Mouse (Mus musculus) hindbrain, embryonic 16.5 days (tissue): ENCODE measurements around the gene Gmds. TPM values are rescaled to one million over a fixed set of nuclear protein-coding genes. Genes with fewer than 3 reads are reported as not detected.

Experiments used
- ATAC-seq: fragments of 200-750 bp; cut with Nextera tagmentation; 2 replicates; pipeline ENCODE4 v1.8.0; 2017; ENCODE audit warnings: moderate TSS enrichment, moderate library complexity
- H3K27ac ChIP-seq: fragments of 300-500 bp; sonication (generic); 2 replicates; pipeline ENCODE4 v1.5.1; 2014; ENCODE audit warnings: low read depth, mild to moderate bottlenecking, control low read depth, low read length, moderate library complexity
- H3K27me3 ChIP-seq: fragments of 300-500 bp; sonication (generic); replicated peaks from 2 replicates; pipeline ENCODE4 v1.6.1; 2014; ENCODE audit warnings: low read length; ENCODE audit not compliant: control insufficient read depth, insufficient read depth
- H3K36me3 ChIP-seq: fragments of 300-500 bp; sonication (generic); 2 replicates; pipeline ENCODE4 v1.6.1; 2014; ENCODE audit warnings: mild to moderate bottlenecking, low read length, moderate library complexity, mixed read lengths; ENCODE audit not compliant: control insufficient read depth, insufficient read depth
- H3K4me1 ChIP-seq: fragments of 300-500 bp; sonication (generic); 2 replicates; pipeline ENCODE4 v1.6.1; 2014; ENCODE audit warnings: low read depth, low read length; ENCODE audit not compliant: control insufficient read depth, insufficient read depth
- H3K4me2 ChIP-seq: fragments of 300-500 bp; sonication (generic); 2 replicates; pipeline ENCODE4 v1.6.1; 2014; ENCODE audit warnings: mild to moderate bottlenecking, low read length, control low read depth, moderate library complexity
- H3K4me3 ChIP-seq: fragments of 300-500 bp; sonication (generic); 2 replicates; pipeline ENCODE4 v1.5.1; 2014; ENCODE audit warnings: mild to moderate bottlenecking, low read length, control low read depth, moderate library complexity
- H3K9ac ChIP-seq: fragments of 300-500 bp; sonication (generic); 2 replicates; pipeline ENCODE4 v1.6.1; 2014; ENCODE audit warnings: low read depth, mild to moderate bottlenecking, control low read depth, low read length, moderate library complexity
- H3K9me3 ChIP-seq: fragments of 300-500 bp; sonication (generic); 2 replicates; pipeline ENCODE4 v1.6.1; 2014; ENCODE audit warnings: mild to moderate bottlenecking, low read length, moderate library complexity; ENCODE audit not compliant: control insufficient read depth
- WGBS: fragments of 180-500 bp; shearing (Covaris S2); extraction: QIAGEN DNeasy Blood & Tissue Kit; methylation state at CpG from one replicate; pipeline ENCODE4 v1.1.7; 2014; 5-methylcytosine and 5-hydroxymethylcytosine counted together
- polyA plus RNA-seq: library from polyadenylated mRNA; unstranded; fragments of >200 nt; fragmentation: Nextera tagmentation; extraction: Ambion mirVana; gene quantifications from 2 replicates; pipeline ENCODE4 v1.2.1, GENCODE M21; 2015

Gene Gmds
- polyA plus RNA-seq, 1 experiment from 2014 or later: 38.2 TPM

DNA sequence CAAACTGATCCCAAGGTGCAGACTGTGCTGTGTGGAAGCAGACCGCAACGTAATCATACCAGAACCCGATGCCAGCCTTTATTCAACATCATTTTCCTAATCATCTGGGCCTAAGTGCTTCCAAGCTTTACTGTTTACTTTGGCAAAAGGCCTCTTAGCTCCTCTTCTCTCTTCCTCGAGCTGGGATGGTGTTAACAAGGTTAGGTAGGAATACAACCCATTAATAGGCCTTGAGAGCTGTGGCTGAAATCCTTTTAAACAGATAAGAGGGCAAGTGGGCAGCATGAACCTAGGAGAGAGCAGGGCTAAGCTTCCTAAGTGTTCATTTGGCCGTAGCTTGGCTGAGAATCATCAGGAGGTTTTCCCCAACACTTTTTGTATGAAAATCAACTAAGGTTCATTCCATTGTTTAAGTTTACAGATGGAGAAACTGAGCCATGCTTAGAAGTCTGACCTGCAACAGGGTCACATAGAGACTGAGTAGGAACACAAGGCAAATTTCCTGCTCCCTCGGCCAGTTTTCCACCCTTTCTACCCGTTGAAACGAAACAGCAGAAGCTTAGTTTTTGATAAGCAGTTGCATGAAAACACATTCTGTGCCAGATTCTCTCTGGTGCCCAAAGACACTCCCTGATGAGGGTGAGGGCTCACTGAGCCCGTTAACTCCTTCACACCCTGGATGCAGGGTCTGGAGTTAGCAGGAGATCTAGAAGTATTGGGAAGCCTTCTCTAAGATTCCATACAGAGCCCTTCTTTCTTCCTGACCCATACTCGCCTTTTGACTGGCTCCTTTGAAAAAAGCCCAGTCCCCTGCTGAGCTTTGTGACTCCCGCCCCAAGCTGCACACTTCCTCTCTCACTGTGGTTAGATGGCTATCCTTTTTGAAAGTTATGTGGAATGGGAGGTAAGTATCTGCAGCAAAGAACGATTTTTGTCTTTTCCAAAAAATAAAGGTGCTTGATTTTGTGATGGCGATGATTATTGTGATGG is 379.9 kb downstream of the Gmds start:
- Histone ChIP-seq H3K36me3 (no peaks in the 10 kb centered on the region), H3K27me3 (no peaks in the 10 kb centered on the region), H3K4me3 (no peak overlapping the region), H3K4me2 (no peak overlapping the region), H3K9ac (no peak overlapping the region), H3K27ac (no peak overlapping the region), H3K4me1 (no peaks in the 10 kb centered on the region; the same call in 1 of the 2 replicates), H3K9me3 (no peaks in the 10 kb centered on the region)
- 55% methylated on average over 13 of the region's 13 CpGs for WGBS
- no peak for ATAC-seq

DNA sequence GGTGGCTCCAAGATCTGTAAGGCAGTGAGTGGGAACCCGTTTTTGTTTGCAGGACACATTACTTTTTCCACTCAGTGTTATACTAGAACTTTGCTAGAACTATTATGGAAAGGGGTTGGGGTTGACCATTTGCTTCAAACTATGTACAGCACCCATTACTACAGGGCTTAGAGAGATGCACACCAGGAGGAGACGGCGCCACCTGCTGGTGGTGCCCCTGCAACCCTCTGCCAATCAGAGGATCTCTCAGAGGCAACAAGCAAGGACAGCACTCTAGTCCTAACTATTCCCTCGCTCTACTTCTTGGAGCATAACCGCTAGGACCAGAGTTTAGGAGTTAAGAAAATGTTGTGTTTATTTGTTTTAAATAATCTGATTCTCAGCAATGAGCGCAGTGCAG is 382.0 kb downstream of the Gmds start:
- H3K36me3 ChIP-seq: no peaks in the 10 kb centered on the region
- H3K27me3 ChIP-seq: no peaks in the 10 kb centered on the region
- H3K4me1 ChIP-seq: no peaks in the 10 kb centered on the region; the same call in 1 of the 2 replicates
- H3K4me3 ChIP-seq: no peak overlapping the region
- no peaks in the 10 kb centered on the region for H3K9me3 ChIP-seq
- WGBS: 78% methylated on average over 6 of the region's 6 CpGs
- H3K4me2 ChIP-seq: no peak overlapping the region
- H3K9ac ChIP-seq: no peak overlapping the region
- no peak overlapping the region for H3K27ac ChIP-seq
- no peak for ATAC-seq

DNA sequence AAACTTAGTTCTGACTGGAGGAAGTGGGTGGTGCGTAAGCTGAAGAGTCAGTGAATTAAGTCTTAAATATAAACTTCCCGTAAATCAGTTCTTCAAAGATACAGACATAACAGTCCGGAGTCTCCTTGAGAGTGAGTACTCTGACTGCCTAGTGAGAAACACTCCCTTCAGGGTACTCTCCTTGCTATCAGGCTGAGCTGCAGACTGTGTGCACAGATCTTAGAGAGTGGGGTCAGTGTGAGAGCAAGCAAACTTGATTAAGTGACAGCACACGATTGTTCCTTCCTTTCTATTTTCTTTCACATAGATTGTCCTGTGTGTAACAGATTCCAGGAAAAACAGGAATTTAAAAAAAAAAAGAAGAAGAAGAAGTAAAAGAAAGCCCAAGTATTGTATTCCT is 382.4 kb downstream of the Gmds start:
- H3K36me3 ChIP-seq: no peaks in the 10 kb centered on the region
- H3K9me3 ChIP-seq: no peaks in the 10 kb centered on the region
- no peak overlapping the region for H3K27ac ChIP-seq
- ATAC-seq: no peak
- 85% methylated on average over 4 of the region's 4 CpGs for WGBS
- no peaks in the 10 kb centered on the region for H3K27me3 ChIP-seq
- no peak overlapping the region for H3K9ac ChIP-seq
- no peaks in the 10 kb centered on the region; the same call in 1 of the 2 replicates for H3K4me1 ChIP-seq
- H3K4me3 ChIP-seq: no peak overlapping the region
- no peak overlapping the region for H3K4me2 ChIP-seq

DNA sequence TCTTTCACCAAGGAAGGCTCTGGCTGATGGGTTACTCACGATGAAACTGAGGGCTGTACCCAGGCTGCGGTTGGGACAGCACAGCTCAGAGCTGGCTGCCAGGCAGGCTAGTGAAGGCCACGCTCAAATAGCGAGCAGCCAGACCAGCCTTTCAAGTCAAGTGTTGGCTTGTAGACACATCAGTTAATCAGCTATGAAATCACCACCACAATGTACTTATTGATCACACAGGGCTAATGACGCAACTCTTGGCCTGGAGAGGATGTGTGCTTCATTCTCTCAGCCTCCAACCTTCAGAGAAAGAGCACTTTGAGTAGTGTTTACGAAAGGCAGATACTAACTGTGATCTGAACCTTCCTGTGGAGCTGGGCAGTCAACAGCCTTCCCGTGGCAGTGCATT is 383.4 kb downstream of the Gmds start:
- Histone ChIP-seq H3K4me2 (no peak overlapping the region), H3K9me3 (no peaks in the 10 kb centered on the region), H3K27ac (no peak overlapping the region), H3K9ac (no peak overlapping the region), H3K27me3 (no peaks in the 10 kb centered on the region), H3K4me1 (no peaks in the 10 kb centered on the region; the same call in 1 of the 2 replicates), H3K4me3 (no peak overlapping the region), H3K36me3 (no peaks in the 10 kb centered on the region)
- ATAC-seq: peak; percentile 71
- 56% methylated on average over 7 of the region's 7 CpGs for WGBS

DNA sequence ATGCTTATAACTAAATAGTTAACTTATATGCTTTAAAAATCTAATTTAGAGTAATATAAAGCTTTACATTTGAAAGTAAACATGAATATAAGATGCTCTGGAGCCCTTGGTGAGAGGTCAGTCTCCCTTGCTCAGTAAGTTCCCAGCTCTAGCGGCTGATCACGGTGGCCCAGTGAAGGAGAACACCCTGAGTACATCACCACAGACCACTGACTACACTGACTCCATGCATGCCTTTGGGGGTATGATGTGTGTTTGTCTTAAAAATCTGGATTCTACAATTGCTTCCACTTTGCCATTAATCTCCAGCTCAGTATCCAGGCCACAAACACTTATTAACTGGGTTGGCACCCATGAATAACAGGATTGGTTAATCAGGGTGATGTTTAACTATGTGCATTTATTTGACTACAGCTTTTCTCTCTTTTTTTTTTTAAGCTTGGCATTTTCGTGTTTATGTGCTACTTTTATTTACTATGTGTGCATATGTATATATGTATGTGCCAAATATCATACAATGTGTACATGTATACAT is 393.8 kb downstream of the Gmds start:
- Histone ChIP-seq H3K4me1 (no peaks in the 10 kb centered on the region), H3K9me3 (no peaks in the 10 kb centered on the region), H3K4me2 (no peak overlapping the region), H3K36me3 (no peaks in the 10 kb centered on the region), H3K4me3 (no peak overlapping the region), H3K27ac (no peak overlapping the region), H3K9ac (no peak overlapping the region), H3K27me3 (no peaks in the 10 kb centered on the region)
- no peak for ATAC-seq
- WGBS: 90% methylated on average over 3 of the region's 3 CpGs

DNA sequence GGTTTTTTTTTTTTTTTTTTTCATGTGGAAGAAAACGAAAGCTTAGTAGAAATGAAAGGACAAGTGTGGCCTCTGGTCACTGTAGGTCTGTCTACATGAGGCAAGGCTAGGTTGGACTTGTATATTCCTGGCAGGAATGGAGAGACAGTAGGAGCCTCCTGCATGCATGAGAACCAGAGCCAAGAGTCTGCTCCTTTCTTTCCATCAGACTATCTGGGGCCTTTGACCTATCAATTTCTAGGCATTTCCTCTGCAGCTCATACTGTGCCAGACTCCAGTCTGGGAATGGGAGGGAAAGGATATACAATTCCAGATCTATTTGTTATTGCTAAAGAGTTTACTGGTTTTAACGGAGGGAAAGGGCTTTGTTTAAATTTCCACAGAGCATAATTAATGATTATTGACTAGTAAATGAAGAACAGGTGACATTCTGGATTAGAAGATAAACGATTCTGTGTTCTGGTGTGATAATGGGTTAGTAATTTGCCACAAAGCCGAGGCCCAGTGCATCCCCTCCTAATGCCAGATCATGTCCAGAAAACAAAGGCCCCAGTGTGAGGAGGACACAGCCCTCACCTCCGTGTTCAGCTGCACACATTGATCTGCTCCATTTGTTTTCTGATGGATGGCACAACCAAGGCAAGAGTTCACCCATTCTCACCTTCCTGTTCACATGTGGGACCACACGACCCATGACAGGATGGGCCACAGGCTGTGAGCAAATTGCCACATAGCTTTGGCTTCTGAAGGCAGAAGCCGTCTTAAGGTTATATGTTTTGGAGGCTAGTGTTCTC is 394.9 kb downstream of the Gmds start:
- ATAC-seq: no peak
- 51% methylated on average over 7 of the region's 7 CpGs for WGBS

DNA sequence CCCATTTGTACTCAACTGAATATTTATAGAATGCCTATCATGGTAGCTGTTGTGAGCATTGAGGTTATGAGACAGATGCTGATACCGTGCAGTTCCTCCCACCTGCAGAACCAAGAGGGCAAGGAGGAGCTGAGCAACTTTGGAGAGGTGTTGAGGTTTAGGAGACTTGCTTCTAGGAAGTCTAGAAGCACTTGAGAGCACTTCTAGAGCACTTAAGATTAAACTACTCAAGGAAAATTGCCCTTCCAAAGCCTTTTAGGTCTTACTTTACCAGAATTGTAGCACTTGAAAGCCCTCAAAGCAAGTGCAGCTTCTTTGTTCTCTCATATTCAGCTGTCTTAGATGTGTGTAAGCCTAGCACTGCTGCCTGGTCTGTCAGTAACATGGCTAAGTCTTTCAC is 409.2 kb downstream of the Gmds start:
- no peak for ATAC-seq
- Histone ChIP-seq H3K27ac (no peak overlapping the region), H3K9me3 (no peaks in the 10 kb centered on the region), H3K36me3 (no peaks in the 10 kb centered on the region), H3K4me2 (no peak overlapping the region), H3K4me3 (no peak overlapping the region), H3K27me3 (no peaks in the 10 kb centered on the region), H3K9ac (no peak overlapping the region), H3K4me1 (no peaks in the 10 kb centered on the region)
- WGBS: 83% methylated on average over 1 of the region's 1 CpGs

More for the DNA sequence above, 394.9 kb downstream of the Gmds start:
- no peaks in the 10 kb centered on the region for H3K9me3 ChIP-seq
- no peak overlapping the region for H3K4me3 ChIP-seq
- no peaks in the 10 kb centered on the region for H3K36me3 ChIP-seq
- no peak overlapping the region for H3K9ac ChIP-seq
- no peak overlapping the region for H3K4me2 ChIP-seq
- H3K27me3 ChIP-seq: no peaks in the 10 kb centered on the region
- H3K4me1 ChIP-seq: no peaks in the 10 kb centered on the region
- H3K27ac ChIP-seq: no peak overlapping the region

DNA sequence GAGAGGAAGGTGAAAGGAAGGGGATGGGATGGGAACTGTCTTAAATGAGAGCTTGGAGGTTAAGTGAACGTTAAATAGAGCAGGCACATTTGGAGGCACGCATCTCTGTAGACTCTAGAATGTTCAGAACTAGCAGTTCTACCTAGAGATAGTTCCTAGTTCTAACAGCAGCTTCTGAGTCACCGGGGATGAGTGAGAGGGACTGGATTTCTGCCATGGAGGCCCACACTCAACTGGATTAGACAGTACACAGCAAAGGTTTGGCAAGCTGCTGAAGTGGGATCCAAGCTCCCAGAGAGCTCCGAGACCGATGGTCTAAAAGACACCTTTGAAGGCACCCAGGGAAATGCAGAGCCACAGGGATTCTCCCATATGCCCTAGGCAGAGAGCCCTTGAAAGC is 411.9 kb downstream of the Gmds start:
- Histone ChIP-seq H3K4me2 (no peak overlapping the region), H3K27me3 (no peaks in the 10 kb centered on the region), H3K9me3 (no peaks in the 10 kb centered on the region), H3K4me3 (no peak overlapping the region), H3K36me3 (no peaks in the 10 kb centered on the region), H3K4me1 (no peaks in the 10 kb centered on the region), H3K27ac (no peak overlapping the region), H3K9ac (no peak overlapping the region)
- ATAC-seq: no peak
- WGBS: 79% methylated on average over 5 of the region's 5 CpGs

DNA sequence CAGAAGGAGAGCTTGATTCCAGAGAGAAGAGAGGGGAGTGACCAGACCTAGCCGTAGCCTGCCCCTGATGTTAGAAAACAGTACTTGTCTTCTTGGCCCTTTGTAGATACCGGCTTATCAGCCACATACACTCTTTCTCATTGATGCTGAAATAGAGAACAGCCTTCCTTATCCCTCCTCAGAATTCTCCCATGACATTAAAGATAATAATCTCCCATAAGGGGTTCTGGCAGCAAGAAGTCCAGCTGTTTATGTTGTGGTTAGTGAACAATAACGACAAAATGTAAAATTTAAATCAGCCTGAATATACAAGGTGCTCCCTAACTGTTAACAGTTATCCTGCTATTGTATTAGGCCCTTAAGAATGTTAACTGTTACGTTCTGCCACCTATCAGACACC is 414.0 kb downstream of the Gmds start:
- no peaks in the 10 kb centered on the region for H3K4me1 ChIP-seq
- no peak overlapping the region for H3K4me3 ChIP-seq
- no peaks in the 10 kb centered on the region for H3K36me3 ChIP-seq
- no peak overlapping the region for H3K9ac ChIP-seq
- H3K4me2 ChIP-seq: no peak overlapping the region
- ATAC-seq: no peak
- 75% methylated on average over 4 of the region's 4 CpGs for WGBS
- no peak overlapping the region for H3K27ac ChIP-seq
- H3K27me3 ChIP-seq: no peaks in the 10 kb centered on the region
- H3K9me3 ChIP-seq: no peaks in the 10 kb centered on the region
